Mouse (Mus musculus): ENCODE measurements at regions not wholly inside any gene's neighbourhood (a gene's known extent, or its start where the extent isn't known, plus 50 kb on each side); places are given as distances from the start of the nearest gene placed in this dataset.

DNA sequence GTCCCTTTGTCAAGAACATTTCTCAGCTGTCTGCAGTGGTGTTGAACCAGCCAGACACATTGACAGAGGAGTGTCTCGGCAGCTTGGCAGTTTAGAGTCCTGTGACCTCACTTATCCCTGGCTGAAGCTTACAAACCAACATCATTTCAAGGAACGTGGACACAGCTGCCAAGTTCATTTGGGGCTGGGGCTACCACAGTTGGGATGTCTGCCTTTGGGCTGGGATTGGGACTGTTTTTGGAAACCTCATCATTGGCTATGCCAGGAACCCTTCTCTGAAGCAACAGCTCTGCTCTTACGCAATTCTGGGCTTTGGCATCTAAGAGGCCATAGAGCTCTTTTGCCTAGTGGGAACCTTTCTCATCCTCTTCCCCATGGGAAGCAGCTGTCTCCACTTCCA lies 200.4 kb downstream of the Gm15262 start:
- no peak overlapping the region for H3K4me3 ChIP-seq (ENCODE audit: low read depth, low read length)
- no peak overlapping the region for H3K4me2 ChIP-seq (ENCODE audit: low read depth)
- ATAC-seq (ENCODE audit: insufficient read depth, low FRiP score, low TSS enrichment) (no peak), DNase-seq (ENCODE audit: low spot score) (no peak)
- no peak overlapping the region for H3K9ac ChIP-seq (ENCODE audit: low read length)
- 73% methylated on average over 3 of the region's 3 CpGs for WGBS
- H3K36me3 ChIP-seq (ENCODE audit: control insufficient read depth, insufficient read depth, low read length), result no peaks in the 10 kb centered on the region
- no peak overlapping the region for H3K27ac ChIP-seq (ENCODE audit: low read depth, low read length)
- no peaks in the 10 kb centered on the region for H3K9me3 ChIP-seq (ENCODE audit: control insufficient read depth, low read length)
- H3K27me3 ChIP-seq (ENCODE audit: control insufficient read depth, insufficient read depth, low read length), result no peaks in the 10 kb centered on the region
- H3K4me1 ChIP-seq (ENCODE audit: control insufficient read depth, insufficient read depth, low read length), result no peaks in the 10 kb centered on the region

DNA sequence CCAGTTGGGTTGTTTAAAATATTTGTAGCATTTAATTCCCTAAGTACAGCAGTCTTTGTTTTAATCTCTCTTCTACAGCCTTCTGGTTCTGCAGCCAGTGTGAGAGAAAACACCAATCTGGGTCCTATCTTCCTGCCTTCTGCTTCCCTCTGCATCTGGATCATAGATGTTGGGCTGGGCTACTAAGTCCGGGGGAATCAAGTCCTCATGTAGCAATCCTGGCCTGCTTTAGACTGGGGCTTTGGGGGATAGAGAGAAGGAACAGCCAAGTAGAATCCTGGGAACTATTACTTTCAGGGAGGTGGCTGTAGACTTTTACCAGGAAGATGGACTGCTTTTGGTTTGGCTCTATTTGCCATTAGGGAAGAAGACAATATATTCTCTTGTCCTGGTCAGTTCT lies 205.5 kb upstream of the Rai2 start:
- ATAC-seq (ENCODE audit: insufficient read depth, low FRiP score, low TSS enrichment), result no peak

DNA sequence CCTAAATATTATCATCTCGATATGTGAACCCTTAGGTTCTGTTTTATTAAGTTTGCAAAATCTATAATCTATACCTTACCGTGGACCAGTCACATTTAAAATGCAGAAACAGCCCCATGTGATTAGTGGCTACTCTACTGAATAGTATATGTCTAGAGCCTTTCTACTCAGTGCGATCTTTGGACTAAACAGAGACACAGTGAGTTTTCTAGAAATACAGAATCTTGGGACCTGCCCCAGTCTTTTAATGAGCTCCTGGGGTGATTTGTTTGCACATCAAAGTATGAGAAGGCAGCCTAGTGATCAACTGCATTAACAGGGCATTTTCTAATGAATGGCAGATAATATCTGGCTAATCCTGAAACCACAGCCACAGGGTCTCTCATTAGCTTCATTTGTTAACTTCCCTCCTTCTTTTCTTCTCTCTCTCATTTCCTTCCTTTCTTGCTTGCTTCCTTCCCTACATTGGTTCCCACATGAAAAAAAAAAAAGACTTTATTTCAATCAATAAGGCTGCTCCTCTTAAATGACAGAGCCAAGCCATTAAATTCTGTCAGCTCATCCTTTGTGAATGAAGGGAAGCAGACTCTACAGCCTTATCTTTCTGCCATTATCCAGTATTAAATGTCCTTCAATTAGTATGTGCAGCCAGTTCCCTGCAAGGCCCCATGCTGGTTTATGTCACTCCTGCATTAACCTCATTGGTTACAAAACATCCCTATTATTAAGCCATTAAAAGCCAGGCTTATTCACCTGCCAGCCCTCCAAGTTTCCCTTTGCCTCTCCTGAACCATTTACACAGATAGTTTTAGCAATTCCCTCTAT lies 193.2 kb upstream of the Rai2 start:
- DNase-seq (ENCODE audit: low spot score) (no peak), ATAC-seq (ENCODE audit: insufficient read depth, low FRiP score, low TSS enrichment) (no peak)
- Histone ChIP-seq H3K4me3 (ENCODE audit: low read depth, low read length) (no peak overlapping the region), H3K36me3 (ENCODE audit: control insufficient read depth, insufficient read depth, low read length) (no peaks in the 10 kb centered on the region), H3K27ac (ENCODE audit: low read depth, low read length) (no peak overlapping the region), H3K4me1 (ENCODE audit: control insufficient read depth, insufficient read depth, low read length) (no peaks in the 10 kb centered on the region), H3K4me2 (ENCODE audit: low read depth) (no peak overlapping the region), H3K9ac (ENCODE audit: low read length) (no peak overlapping the region), H3K27me3 (ENCODE audit: control insufficient read depth, insufficient read depth, low read length) (peaks cover 7% of the 10 kb centered on the region; the same call in 1 of the 2 replicates), H3K9me3 (ENCODE audit: control insufficient read depth, low read length) (no peaks in the 10 kb centered on the region)
- WGBS, result 69% methylated on average over 3 of the region's 3 CpGs

More for the DNA sequence above, 205.5 kb upstream of the Rai2 start:
- Histone ChIP-seq H3K36me3 (ENCODE audit: control insufficient read depth, insufficient read depth, low read length) (no peaks in the 10 kb centered on the region), H3K4me3 (ENCODE audit: low read depth, low read length) (no peak overlapping the region), H3K9ac (ENCODE audit: low read length) (no peak overlapping the region), H3K27me3 (ENCODE audit: control insufficient read depth, insufficient read depth, low read length) (no peaks in the 10 kb centered on the region), H3K9me3 (ENCODE audit: control insufficient read depth, low read length) (no peaks in the 10 kb centered on the region), H3K4me1 (ENCODE audit: control insufficient read depth, insufficient read depth, low read length) (no peaks in the 10 kb centered on the region), H3K27ac (ENCODE audit: low read depth, low read length) (no peak overlapping the region), H3K4me2 (ENCODE audit: low read depth) (no peak overlapping the region)
- no peak for DNase-seq (ENCODE audit: low spot score)
- 85% methylated on average over 1 of the region's 1 CpGs for WGBS

DNA sequence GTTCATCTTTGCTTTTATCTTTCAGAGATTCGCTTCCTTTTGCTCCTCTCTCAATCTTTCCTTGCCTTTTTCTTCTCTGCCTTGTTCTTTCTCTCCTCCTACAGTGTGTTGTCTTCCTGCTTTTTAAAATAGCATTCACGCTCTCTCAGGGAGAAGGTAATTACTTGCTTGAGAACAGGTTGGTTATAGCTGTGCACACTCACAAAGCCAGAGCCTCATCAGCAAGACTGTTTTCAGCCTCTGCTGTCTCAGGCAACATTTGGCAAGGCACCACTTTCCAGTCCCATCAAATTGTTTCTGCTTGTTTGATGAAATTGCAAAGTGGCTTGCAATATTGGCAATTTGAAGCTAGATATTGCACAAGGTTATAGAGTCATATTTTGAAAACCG lies 192.6 kb upstream of the Rai2 start:
- H3K4me2 ChIP-seq (ENCODE audit: low read depth), result no peak overlapping the region
- 69% methylated on average over 3 of the region's 3 CpGs for WGBS
- peaks cover 7% of the 10 kb centered on the region; the same call in 1 of the 2 replicates for H3K27me3 ChIP-seq (ENCODE audit: control insufficient read depth, insufficient read depth, low read length)
- no peak overlapping the region for H3K4me3 ChIP-seq (ENCODE audit: low read depth, low read length)
- no peak overlapping the region for H3K9ac ChIP-seq (ENCODE audit: low read length)
- no peak overlapping the region for H3K27ac ChIP-seq (ENCODE audit: low read depth, low read length)
- H3K36me3 ChIP-seq (ENCODE audit: control insufficient read depth, insufficient read depth, low read length), result no peaks in the 10 kb centered on the region
- H3K4me1 ChIP-seq (ENCODE audit: control insufficient read depth, insufficient read depth, low read length), result no peaks in the 10 kb centered on the region
- no peak for DNase-seq (ENCODE audit: low spot score)
- no peaks in the 10 kb centered on the region for H3K9me3 ChIP-seq (ENCODE audit: control insufficient read depth, low read length)
- ATAC-seq (ENCODE audit: insufficient read depth, low FRiP score, low TSS enrichment), result no peak

DNA sequence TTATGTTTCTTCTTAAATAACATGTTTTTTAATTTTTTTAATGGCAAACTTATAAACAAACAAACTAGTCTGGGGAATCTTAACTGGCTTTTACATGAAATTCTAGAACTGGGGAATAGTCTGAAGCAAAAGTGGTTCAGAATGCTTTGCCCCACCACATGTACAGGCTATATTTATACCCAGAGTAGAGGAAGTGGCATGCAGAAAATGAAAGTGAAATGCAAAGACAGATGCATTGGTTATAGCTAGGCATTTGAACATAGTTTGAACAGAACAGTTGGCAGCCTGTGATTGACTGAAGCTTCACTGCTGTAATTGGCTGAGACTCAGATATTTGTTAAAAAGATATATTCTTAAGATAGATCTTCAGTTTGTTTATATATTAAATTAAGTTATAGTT lies 179.6 kb upstream of the Rai2 start:
- Histone ChIP-seq H3K36me3 (ENCODE audit: control insufficient read depth, insufficient read depth, low read length) (no peaks in the 10 kb centered on the region), H3K4me1 (ENCODE audit: control insufficient read depth, insufficient read depth, low read length) (no peaks in the 10 kb centered on the region), H3K9ac (ENCODE audit: low read length) (no peak overlapping the region), H3K9me3 (ENCODE audit: control insufficient read depth, low read length) (no peaks in the 10 kb centered on the region), H3K27ac (ENCODE audit: low read depth, low read length) (no peak overlapping the region), H3K4me2 (ENCODE audit: low read depth) (no peak overlapping the region), H3K27me3 (ENCODE audit: control insufficient read depth, insufficient read depth, low read length) (no peaks in the 10 kb centered on the region), H3K4me3 (ENCODE audit: low read depth, low read length) (no peak overlapping the region)
- ATAC-seq (ENCODE audit: insufficient read depth, low FRiP score, low TSS enrichment) (no peak), DNase-seq (ENCODE audit: low spot score) (no peak)

DNA sequence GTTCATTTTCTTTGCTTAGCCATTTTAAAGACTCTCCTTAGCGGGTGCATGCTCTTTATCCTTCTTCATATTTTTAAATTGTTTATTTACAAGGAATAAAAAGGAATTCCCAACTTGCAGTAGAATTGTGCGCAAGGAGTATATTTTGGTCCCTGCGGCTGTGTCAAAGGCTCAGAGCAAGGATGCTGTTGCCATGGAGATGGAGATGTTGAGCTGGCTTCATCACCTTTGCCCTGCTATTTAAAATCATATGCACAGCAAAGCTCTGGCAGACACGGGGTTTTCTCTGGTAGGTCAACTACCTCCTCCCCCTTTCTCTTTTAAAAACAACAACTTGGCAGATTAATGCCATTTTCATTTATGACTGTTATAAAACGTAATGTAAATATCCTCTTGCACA lies 160.0 kb upstream of the Rai2 start:
- whole genome bisulfite sequencing, result 61% methylated on average over 5 of the region's 5 CpGs

DNA sequence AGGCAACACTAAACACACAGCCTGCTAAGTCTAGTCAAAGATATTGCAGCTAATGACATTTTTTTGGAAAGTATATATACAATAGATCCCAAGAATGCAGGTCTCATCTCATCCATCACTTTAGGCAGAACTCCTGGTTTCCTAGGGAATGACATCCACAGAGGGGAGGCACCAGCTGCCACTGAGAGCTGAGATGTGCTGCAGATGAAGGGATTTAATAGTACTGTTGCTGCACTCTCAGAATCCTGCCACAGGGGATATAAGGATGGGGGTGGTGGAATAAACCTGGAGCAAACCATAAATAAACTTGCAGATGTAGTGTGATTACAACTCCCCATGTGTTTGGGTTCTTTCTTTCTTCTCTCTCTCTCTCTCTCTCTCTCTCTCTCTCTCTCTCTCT lies 158.4 kb upstream of the Rai2 start:
- Histone ChIP-seq H3K4me2 (ENCODE audit: low read depth) (no peak overlapping the region), H3K36me3 (ENCODE audit: control insufficient read depth, insufficient read depth, low read length) (no peaks in the 10 kb centered on the region), H3K27me3 (ENCODE audit: control insufficient read depth, insufficient read depth, low read length) (no peaks in the 10 kb centered on the region), H3K27ac (ENCODE audit: low read depth, low read length) (no peak overlapping the region), H3K4me3 (ENCODE audit: low read depth, low read length) (no peak overlapping the region), H3K9me3 (ENCODE audit: control insufficient read depth, low read length) (no peaks in the 10 kb centered on the region), H3K9ac (ENCODE audit: low read length) (no peak overlapping the region), H3K4me1 (ENCODE audit: control insufficient read depth, insufficient read depth, low read length) (no peaks in the 10 kb centered on the region)
- ATAC-seq (ENCODE audit: insufficient read depth, low FRiP score, low TSS enrichment) (no peak), DNase-seq (ENCODE audit: low spot score) (peak; percentile 12)

More for the DNA sequence above, 160.0 kb upstream of the Rai2 start:
- Histone ChIP-seq H3K4me2 (ENCODE audit: low read depth) (no peak overlapping the region), H3K27me3 (ENCODE audit: control insufficient read depth, insufficient read depth, low read length) (no peaks in the 10 kb centered on the region), H3K4me1 (ENCODE audit: control insufficient read depth, insufficient read depth, low read length) (no peaks in the 10 kb centered on the region), H3K36me3 (ENCODE audit: control insufficient read depth, insufficient read depth, low read length) (no peaks in the 10 kb centered on the region), H3K9me3 (ENCODE audit: control insufficient read depth, low read length) (no peaks in the 10 kb centered on the region), H3K4me3 (ENCODE audit: low read depth, low read length) (no peak overlapping the region), H3K27ac (ENCODE audit: low read depth, low read length) (no peak overlapping the region), H3K9ac (ENCODE audit: low read length) (no peak overlapping the region)
- DNase-seq (ENCODE audit: low spot score) (no peak), ATAC-seq (ENCODE audit: insufficient read depth, low FRiP score, low TSS enrichment) (no peak)

DNA sequence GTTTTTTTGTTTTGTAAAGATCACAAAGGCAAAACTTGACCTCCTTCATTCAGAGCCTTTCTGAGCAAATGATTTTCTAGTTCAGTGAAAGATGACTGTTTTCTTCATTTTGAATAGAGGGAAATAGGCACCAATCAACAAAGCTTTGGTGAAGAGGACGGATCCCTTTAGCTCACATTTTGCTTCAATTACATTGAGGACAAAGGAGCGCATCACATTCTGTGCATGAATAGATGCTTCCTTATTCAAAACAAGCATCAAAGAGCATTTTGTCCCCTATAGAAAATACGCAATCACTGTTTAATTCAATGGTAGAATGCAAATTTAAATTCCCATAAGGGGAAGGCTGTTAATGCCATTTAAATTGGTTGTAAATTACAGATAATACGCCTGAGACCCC lies 150.4 kb upstream of the Rai2 start:
- DNase-seq (ENCODE audit: low spot score) (no peak), ATAC-seq (ENCODE audit: insufficient read depth, low FRiP score, low TSS enrichment) (no peak)
- Histone ChIP-seq H3K4me1 (ENCODE audit: control insufficient read depth, insufficient read depth, low read length) (no peaks in the 10 kb centered on the region), H3K27me3 (ENCODE audit: control insufficient read depth, insufficient read depth, low read length) (peaks cover 2% of the 10 kb centered on the region), H3K36me3 (ENCODE audit: control insufficient read depth, insufficient read depth, low read length) (no peaks in the 10 kb centered on the region), H3K9me3 (ENCODE audit: control insufficient read depth, low read length) (no peaks in the 10 kb centered on the region), H3K4me2 (ENCODE audit: low read depth) (no peak overlapping the region), H3K9ac (ENCODE audit: low read length) (no peak overlapping the region), H3K4me3 (ENCODE audit: low read depth, low read length) (no peak overlapping the region), H3K27ac (ENCODE audit: low read depth, low read length) (no peak overlapping the region)
- 54% methylated on average over 4 of the region's 4 CpGs for WGBS

DNA sequence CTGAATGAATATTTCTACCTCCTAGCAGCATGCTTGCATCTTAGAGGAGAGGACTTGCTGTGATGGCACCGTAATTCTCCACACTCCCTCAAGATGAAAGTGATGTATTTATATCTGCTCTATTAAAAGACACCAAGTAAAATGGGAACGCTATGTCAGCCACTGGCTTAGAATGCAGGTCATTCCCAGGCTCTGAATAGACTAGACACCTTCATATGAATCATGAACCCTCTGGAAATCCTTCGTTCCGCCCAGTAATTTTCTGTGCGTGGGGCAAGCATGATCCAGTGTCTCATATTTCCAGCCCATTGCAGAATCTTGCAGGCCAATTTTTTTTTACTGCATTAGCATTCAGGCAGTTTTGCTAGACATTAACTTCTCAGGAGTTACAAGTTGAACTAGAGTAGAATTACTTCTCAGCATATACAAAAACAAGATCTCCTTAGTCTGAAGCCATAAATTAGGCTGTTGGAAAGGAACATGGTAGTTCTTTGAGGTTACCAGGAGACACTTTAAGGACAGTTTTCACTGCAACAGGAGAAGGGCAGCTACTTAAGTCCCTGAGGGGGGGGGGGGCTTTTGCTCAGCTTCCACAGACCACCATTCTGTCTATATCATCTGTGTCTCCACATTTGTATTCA lies 134.7 kb upstream of the Rai2 start:
- Histone ChIP-seq H3K27me3 (ENCODE audit: control insufficient read depth, insufficient read depth, low read length) (peaks cover 5% of the 10 kb centered on the region; the same call in 1 of the 2 replicates), H3K9ac (ENCODE audit: low read length) (no peak overlapping the region), H3K4me2 (ENCODE audit: low read depth) (no peak overlapping the region), H3K36me3 (ENCODE audit: control insufficient read depth, insufficient read depth, low read length) (no peaks in the 10 kb centered on the region), H3K4me1 (ENCODE audit: control insufficient read depth, insufficient read depth, low read length) (no peaks in the 10 kb centered on the region), H3K9me3 (ENCODE audit: control insufficient read depth, low read length) (no peaks in the 10 kb centered on the region), H3K4me3 (ENCODE audit: low read depth, low read length) (no peak overlapping the region), H3K27ac (ENCODE audit: low read depth, low read length) (no peak overlapping the region)
- DNase-seq (ENCODE audit: low spot score) (no peak), ATAC-seq (ENCODE audit: insufficient read depth, low FRiP score, low TSS enrichment) (no peak)
- 69% methylated on average over 5 of the region's 5 CpGs for WGBS

All from neural tube, embryonic 11.5 days (tissue).